Mouse (Mus musculus): ENCODE measurements around the gene Ltb4r2. TPM values are rescaled to one million over a fixed set of nuclear protein-coding genes. Genes with fewer than 3 reads are reported as not detected.

The Ltb4r2 gene
- polyA plus RNA-seq, 1 experiment from 2014 or later: 0.25 TPM

Other genes with a start within 250 kb of the Ltb4r2 start
- not detected in 2 replicates for gene Nrl, start 236.4 kb upstream of the Ltb4r2 start, polyA plus RNA-seq (2015; fragmentation: Nextera tagmentation; extraction: Ambion mirVana)
- gene Pck2, start 221.2 kb upstream of the Ltb4r2 start, polyA plus RNA-seq (2015; fragmentation: Nextera tagmentation; extraction: Ambion mirVana): 40.9 and 43.9 TPM in 2 replicates
- 60.0 and 66.2 TPM in 2 replicates for gene Dcaf11, start 201.4 kb upstream of the Ltb4r2 start, polyA plus RNA-seq (2015; fragmentation: Nextera tagmentation; extraction: Ambion mirVana)
- 0.56 and 1.3 TPM in 2 replicates for gene A730061H03Rik, start 201.0 kb upstream of the Ltb4r2 start, polyA plus RNA-seq (2015; fragmentation: Nextera tagmentation; extraction: Ambion mirVana)
- 100 and 109 TPM in 2 replicates for gene Fitm1, start 185.8 kb upstream of the Ltb4r2 start, polyA plus RNA-seq (2015; fragmentation: Nextera tagmentation; extraction: Ambion mirVana)
- gene Psme1, start 183.3 kb upstream of the Ltb4r2 start, polyA plus RNA-seq (2015; fragmentation: Nextera tagmentation; extraction: Ambion mirVana): 212 and 219 TPM in 2 replicates
- gene Emc9, start 176.1 kb upstream of the Ltb4r2 start, polyA plus RNA-seq (2015; fragmentation: Nextera tagmentation; extraction: Ambion mirVana): 14.8 and 19.1 TPM in 2 replicates
- 191 and 205 TPM in 2 replicates for gene Psme2, start 170.3 kb upstream of the Ltb4r2 start, polyA plus RNA-seq (2015; fragmentation: Nextera tagmentation; extraction: Ambion mirVana)
- 12.5 and 15.2 TPM in 2 replicates for gene Rnf31, start 169.7 kb upstream of the Ltb4r2 start, polyA plus RNA-seq (2015; fragmentation: Nextera tagmentation; extraction: Ambion mirVana)
- 9.7 and 10.1 TPM in 2 replicates for gene Irf9, start 157.9 kb upstream of the Ltb4r2 start, polyA plus RNA-seq (2015; fragmentation: Nextera tagmentation; extraction: Ambion mirVana)
- 13.4 and 15.1 TPM in 2 replicates for gene Rec8, start 143.4 kb upstream of the Ltb4r2 start, polyA plus RNA-seq (2015; fragmentation: Nextera tagmentation; extraction: Ambion mirVana)
- 64.8 and 67.1 TPM in 2 replicates for gene Ipo4, start 125.5 kb upstream of the Ltb4r2 start, polyA plus RNA-seq (2015; fragmentation: Nextera tagmentation; extraction: Ambion mirVana)
- gene Gm49378, start 123.5 kb upstream of the Ltb4r2 start, polyA plus RNA-seq (2015; fragmentation: Nextera tagmentation; extraction: Ambion mirVana): 1.4 and 1.6 TPM in 2 replicates
- 77.8 and 81.5 TPM in 2 replicates for gene Tm9sf1, start 117.6 kb upstream of the Ltb4r2 start, polyA plus RNA-seq (2015; fragmentation: Nextera tagmentation; extraction: Ambion mirVana)
- gene Tssk4, start 111.2 kb upstream of the Ltb4r2 start, polyA plus RNA-seq (2015; fragmentation: Nextera tagmentation; extraction: Ambion mirVana): 0.43 and 0.53 TPM in 2 replicates
- gene Mdp1, start 100.9 kb upstream of the Ltb4r2 start, polyA plus RNA-seq (2015; fragmentation: Nextera tagmentation; extraction: Ambion mirVana): 74.3 and 83.3 TPM in 2 replicates
- 39.3 and 47.4 TPM in 2 replicates for gene Gmpr2, start 89.5 kb upstream of the Ltb4r2 start, polyA plus RNA-seq (2015; fragmentation: Nextera tagmentation; extraction: Ambion mirVana)
- 471 and 507 TPM in 2 replicates for gene Nedd8, start 89.3 kb upstream of the Ltb4r2 start, polyA plus RNA-seq (2015; fragmentation: Nextera tagmentation; extraction: Ambion mirVana)
- 30.9 and 32.1 TPM in 2 replicates for gene Tinf2, start 79.6 kb upstream of the Ltb4r2 start, polyA plus RNA-seq (2015; fragmentation: Nextera tagmentation; extraction: Ambion mirVana)
- gene Tgm1, start 47.5 kb upstream of the Ltb4r2 start, polyA plus RNA-seq (2015; fragmentation: Nextera tagmentation; extraction: Ambion mirVana): 0.23 and 0.25 TPM in 2 replicates
- gene Rabggta, start 39.2 kb upstream of the Ltb4r2 start, polyA plus RNA-seq (2015; fragmentation: Nextera tagmentation; extraction: Ambion mirVana): 22.8 and 23.4 TPM in 2 replicates
- 54.8 and 66.9 TPM in 2 replicates for gene Dhrs1, start 15.7 kb upstream of the Ltb4r2 start, polyA plus RNA-seq (2015; fragmentation: Nextera tagmentation; extraction: Ambion mirVana)
- gene Nop9, start 15.7 kb upstream of the Ltb4r2 start, polyA plus RNA-seq (2015; fragmentation: Nextera tagmentation; extraction: Ambion mirVana): 22.8 and 23.9 TPM in 2 replicates
- gene Cideb, start 3.0 kb upstream of the Ltb4r2 start, polyA plus RNA-seq (2015; fragmentation: Nextera tagmentation; extraction: Ambion mirVana): 1.2 and 2.1 TPM in 2 replicates
- gene Ltb4r1, start 4.5 kb downstream of the Ltb4r2 start, polyA plus RNA-seq (2015; fragmentation: Nextera tagmentation; extraction: Ambion mirVana): 0.48 and 0.71 TPM in 2 replicates
- 17.7 TPM in 2 replicates for gene Adcy4, start 22.7 kb downstream of the Ltb4r2 start, polyA plus RNA-seq (2015; fragmentation: Nextera tagmentation; extraction: Ambion mirVana)
- gene Ripk3, start 27.4 kb downstream of the Ltb4r2 start, polyA plus RNA-seq (2015; fragmentation: Nextera tagmentation; extraction: Ambion mirVana): 18.8 and 20.6 TPM in 2 replicates
- 12.5 and 14.0 TPM in 2 replicates for gene Nfatc4, start 61.7 kb downstream of the Ltb4r2 start, polyA plus RNA-seq (2015; fragmentation: Nextera tagmentation; extraction: Ambion mirVana)
- 16.5 and 18.2 TPM in 2 replicates for gene Nynrin, start 92.6 kb downstream of the Ltb4r2 start, polyA plus RNA-seq (2015; fragmentation: Nextera tagmentation; extraction: Ambion mirVana)
- gene Cbln3, start 123.0 kb downstream of the Ltb4r2 start, polyA plus RNA-seq (2015; fragmentation: Nextera tagmentation; extraction: Ambion mirVana): 0.27 and 0.31 TPM in 2 replicates
- 9.5 and 9.8 TPM in 2 replicates for gene Khnyn, start 123.5 kb downstream of the Ltb4r2 start, polyA plus RNA-seq (2015; fragmentation: Nextera tagmentation; extraction: Ambion mirVana)
- gene Sdr39u1, start 138.9 kb downstream of the Ltb4r2 start, polyA plus RNA-seq (2015; fragmentation: Nextera tagmentation; extraction: Ambion mirVana): 48.2 and 51.6 TPM in 2 replicates
- 0.78 and 0.86 TPM in 2 replicates for gene Cma1, start 183.2 kb downstream of the Ltb4r2 start, polyA plus RNA-seq (2015; fragmentation: Nextera tagmentation; extraction: Ambion mirVana)
- gene Cma2, start 189.6 kb downstream of the Ltb4r2 start, polyA plus RNA-seq (2015; fragmentation: Nextera tagmentation; extraction: Ambion mirVana): not detected in 2 replicates